Mouse (Mus musculus) natural killer cell, adult 2 months (primary cell): ENCODE data around the gene Ubtf.
"Not testable (repeated sequence)": the region's sequence is repeated elsewhere in the genome, so short reads cannot be mapped to it uniquely, and the experiment has no call there.

Experiments used
- DNase-seq, 2 experiments: peaks; one replicate each; pipeline ENCODE4 v3.0.0; 2022; ENCODE audit warnings: low spot score in 2 of 2

The Ubtf gene

GRCm38 (mm10) chr11:102319410-102319792 is at the start of gene Ubtf:
Gene Ubtf (minus strand): TSS chr11:102319742.
- DNase-seq: peak; percentile 65 to 75

GRCm38 (mm10) chr11:102369263-102369662 is 49.7 kb upstream of the Ubtf start:
- no peak for DNase-seq

- DNase-seq: no peak
These were observed 48.8 kb upstream of the Ubtf start for GRCm38 (mm10) chr11:102368347-102368746.

- no peak for DNase-seq
These were observed 48.1 kb upstream of the Ubtf start for GRCm38 (mm10) chr11:102367504-102368280.

GRCm38 (mm10) chr11:102366103-102366502 is 46.6 kb upstream of the Ubtf start, which contains the start of gene Slc4a1:
Gene Slc4a1 (minus strand): TSS chr11:102366203.
- DNase-seq: not testable (repeated sequence)

GRCm38 (mm10) chr11:102365699-102366098 is 46.2 kb upstream of the Ubtf start:
- DNase-seq: no peak

GRCm38 (mm10) chr11:102364570-102365371 is 45.2 kb upstream of the Ubtf start:
- no peak for DNase-seq

- DNase-seq: no peak
These were observed 44.1 kb upstream of the Ubtf start for GRCm38 (mm10) chr11:102363623-102364022.

- no peak for DNase-seq
These were observed 42.4 kb upstream of the Ubtf start for GRCm38 (mm10) chr11:102361776-102362495.

GRCm38 (mm10) chr11:102358365-102358764 is 38.8 kb upstream of the Ubtf start:
- no peak for DNase-seq

- DNase-seq: no peak
These were observed 37.3 kb upstream of the Ubtf start for GRCm38 (mm10) chr11:102356636-102357350.

- no peak for DNase-seq
These were observed 36.6 kb upstream of the Ubtf start for GRCm38 (mm10) chr11:102356190-102356589.

- no peak for DNase-seq
These were observed 36.0 kb upstream of the Ubtf start for GRCm38 (mm10) chr11:102355501-102355900.

- no peak for DNase-seq
These were observed 33.5 kb upstream of the Ubtf start for GRCm38 (mm10) chr11:102353021-102353431.

- no peak for DNase-seq
These were observed 32.8 kb upstream of the Ubtf start for GRCm38 (mm10) chr11:102352378-102352777.

- no peak for DNase-seq
These were observed 31.5 kb upstream of the Ubtf start for GRCm38 (mm10) chr11:102350981-102351523.

GRCm38 (mm10) chr11:102350416-102350815 is 30.9 kb upstream of the Ubtf start:
- DNase-seq: no peak

- DNase-seq: no peak
These were observed 29.8 kb upstream of the Ubtf start for GRCm38 (mm10) chr11:102349189-102349954.

GRCm38 (mm10) chr11:102348771-102349170 is 29.2 kb upstream of the Ubtf start:
- no peak for DNase-seq

- no peak for DNase-seq
These were observed 28.6 kb upstream of the Ubtf start for GRCm38 (mm10) chr11:102348101-102348585.
